Mouse (Mus musculus): ENCODE results near the gene Nek3. TPM values are rescaled to one million over a fixed set of nuclear protein-coding genes. Genes with fewer than 3 reads are reported as not detected.

Nek3 gene
- 7.4 TPM for total RNA-seq (2023)

DNA sequence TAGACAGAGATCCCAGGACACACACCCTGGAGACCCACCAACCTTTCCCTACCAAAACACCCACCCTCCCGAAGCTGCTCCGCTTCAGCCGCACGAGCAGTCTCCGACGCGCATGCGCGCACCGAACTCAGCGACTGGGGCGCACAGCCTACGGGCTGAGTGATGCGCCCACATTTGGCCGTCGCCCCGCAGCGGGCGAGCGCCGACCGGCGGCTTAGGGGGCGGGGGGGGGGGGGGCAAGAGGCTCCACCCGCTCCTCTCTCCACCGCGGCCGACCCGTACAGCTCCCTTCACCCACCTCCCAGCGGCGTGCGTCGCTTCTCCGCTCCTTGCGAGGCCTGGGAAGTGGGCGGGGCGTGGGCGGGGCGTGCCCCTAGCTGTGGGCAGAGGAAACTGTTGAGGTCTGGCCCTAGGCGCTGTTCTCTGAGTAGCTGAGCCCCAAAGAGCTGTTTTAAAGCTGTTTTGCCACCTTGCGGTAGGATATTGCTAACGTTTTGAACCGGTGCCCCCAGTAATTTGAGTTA, at the start of gene Nek3:
Nek3 (minus strand) TSS at position 356 of the 524 bp plus-strand sequence.

DNA sequence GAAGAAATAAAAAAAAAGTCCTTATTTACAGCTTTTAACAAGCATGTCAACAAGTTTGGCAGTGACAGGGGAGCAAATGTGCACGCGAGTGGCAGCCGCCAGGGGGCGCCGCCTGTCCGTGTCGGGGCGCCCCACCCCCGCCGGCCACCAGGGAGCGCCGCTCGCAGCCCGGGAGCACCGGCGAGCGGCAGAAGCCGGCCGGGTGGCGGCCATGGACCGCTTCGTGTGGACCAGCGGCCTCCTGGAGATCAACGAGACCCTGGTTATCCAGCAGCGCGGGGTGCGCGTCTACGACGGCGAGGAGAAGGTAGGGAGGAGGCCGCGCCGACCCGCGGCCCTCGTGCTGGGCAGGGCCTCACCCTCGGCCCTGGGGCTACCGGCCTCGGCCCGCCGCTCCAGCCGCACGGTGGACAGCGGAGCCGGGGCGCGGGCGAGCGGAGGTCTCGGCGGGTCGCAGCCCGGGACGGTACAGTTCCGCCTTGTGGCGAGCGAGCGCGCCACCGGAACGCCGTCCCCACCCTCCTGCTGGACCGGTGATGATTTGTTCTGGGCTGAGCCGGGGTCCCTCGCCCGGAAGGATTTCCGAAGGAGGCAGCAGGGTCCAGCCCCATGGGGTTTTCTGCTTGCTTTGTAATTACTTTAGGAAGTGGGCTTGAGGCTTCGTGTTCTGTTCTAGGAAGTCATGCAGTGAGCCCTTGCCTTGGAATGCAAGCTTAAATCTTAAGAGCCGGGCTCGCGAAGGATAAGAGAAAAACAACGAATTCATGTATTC, 26.6 kb upstream of the Nek3 start, which contains the start of gene Vps36:
Vps36 (plus strand) TSS at position 150 of the 772 bp plus-strand sequence.

GRCm38 (mm10) chr8:22185431-22186397, 19.5 kb upstream of the Nek3 start, which contains the start of gene Ckap2:
Gene Ckap2 (minus strand): TSS chr8:22185819.

GRCm38 (mm10) chr8:22124220-22125152, 41.7 kb downstream of the Nek3 start, which contains the start of gene Nek5:
Gene Nek5 (minus strand): TSS chr8:22125053.

Other genes starting within 250 kb of the Nek3 start
- gene Defb15, start 233.7 kb downstream of the Nek3 start, total RNA-seq (2023), result not detected
- gene Defb35, start 228.1 kb downstream of the Nek3 start, total RNA-seq (2023), result not detected
- not detected for gene Defb13, start 219.7 kb downstream of the Nek3 start, total RNA-seq (2023)
- gene Fam90a1a, start 207.7 kb downstream of the Nek3 start, total RNA-seq (2023), result not detected
- gene Ccdc70, start 196.7 kb downstream of the Nek3 start, total RNA-seq (2023), result not detected
- gene Atp7b, start 106.1 kb downstream of the Nek3 start, total RNA-seq (2023), result 0.35 TPM
- gene Alg11, start 105.7 kb downstream of the Nek3 start, total RNA-seq (2023), result 20.1 TPM
- gene Nek5, start 41.4 kb downstream of the Nek3 start, total RNA-seq (2023), result not detected
- 1.4 TPM for gene Ckap2, start 19.4 kb upstream of the Nek3 start, total RNA-seq (2023)
- 25.3 TPM for gene Vps36, start 26.4 kb upstream of the Nek3 start, total RNA-seq (2023)
- gene Thsd1, start 60.9 kb upstream of the Nek3 start, total RNA-seq (2023), result 0.80 TPM
- gene Tpte, start 117.0 kb upstream of the Nek3 start, total RNA-seq (2023), result not detected
- gene Slc25a15, start 232.2 kb upstream of the Nek3 start, total RNA-seq (2023), result 5.6 TPM
- 11.0 TPM for gene Mrps31, start 244.9 kb upstream of the Nek3 start, total RNA-seq (2023)

All from CD4-positive naive resting alpha-beta T cell, adult 57 days (primary cell).